Mouse (Mus musculus): Measurements from ENCODE around the gene Ppargc1a.

GRCm38 (mm10) chr5:51563574-51563973 is 4.0 kb downstream of the Ppargc1a start:
- no peak for TF ChIP-seq CTCF (IDR thresholded peaks at IDR 0.05; ENCODE audit: borderline replicate concordance, control insufficient read depth, extremely low read depth, insufficient read depth, low read length, poor library complexity)
- no peak for TF ChIP-seq POLR2A (IDR thresholded peaks at IDR 0.05; ENCODE audit: control insufficient read depth, extremely low read depth, insufficient read depth, low read length, poor library complexity)

Data from thymus, adult 2 months (tissue).